ENCODE assay signal across 13 mouse cellular contexts in the genomic region with DNA sequence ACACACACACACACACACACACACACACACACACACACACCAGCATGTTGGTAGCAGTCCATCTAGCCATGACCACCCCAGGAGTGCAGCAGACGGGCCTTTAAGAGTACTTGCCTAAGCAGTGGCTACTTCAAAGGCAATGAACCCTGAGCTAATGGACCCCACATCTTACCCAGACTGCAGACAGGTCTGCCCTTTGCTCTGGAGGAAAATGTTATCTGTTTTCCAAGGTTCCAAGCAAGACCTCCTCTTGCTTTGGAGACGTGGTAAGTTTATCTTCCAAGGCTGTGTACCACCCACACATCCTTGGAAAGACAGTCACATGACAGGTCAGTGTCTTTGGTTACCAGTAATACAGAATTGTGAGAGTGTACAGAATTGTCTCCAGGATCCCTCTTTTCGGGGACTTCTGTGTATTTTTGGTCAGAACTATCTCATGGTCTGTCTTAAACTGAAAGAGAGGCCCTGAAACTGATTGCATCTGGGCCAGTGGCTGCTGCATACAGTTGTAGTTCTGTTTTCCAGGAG.
"Had no signal": no experiment of that assay in that cellular context is flagged by ENCODE, and none has a peak within 500 bp of the region (broad histone marks: within the 10 kb centered on the region; RNA-seq: fewer than 3 reads in every experiment).

No protein-coding gene starts in this region.

- H3K27me3 ChIP-seq: limb, embryonic 13.5 days; liver, embryonic 12.5 days; lung, embryonic 15.5 days; stomach, embryonic 15.5 days had no signal

- DNase-seq: kidney, adult 18-20 months; kidney, postnatal 10 days; kidney, postnatal 4 days; lung, postnatal 14 days; midbrain, embryonic 14.5 days; right cerebral cortex, postnatal 4 days; spleen, adult 18-20 months; thymus, postnatal 14 days had no signal

- H3K9me3 ChIP-seq: limb, embryonic 13.5 days; liver, embryonic 12.5 days; lung, embryonic 15.5 days; stomach, embryonic 15.5 days had no signal

- H3K4me3 ChIP-seq: layer of hippocampus, adult 2 months; limb, embryonic 13.5 days; lung, embryonic 15.5 days; stomach, embryonic 15.5 days had no signal

- H3K27ac ChIP-seq: layer of hippocampus, adult 2 months; liver, embryonic 12.5 days; stomach, embryonic 15.5 days had no signal

- H3K4me2 ChIP-seq: liver, embryonic 12.5 days; stomach, embryonic 15.5 days had no signal

- ATAC-seq: liver, embryonic 12.5 days had no signal

- H3K9ac ChIP-seq: limb, embryonic 13.5 days; liver, embryonic 12.5 days; lung, embryonic 15.5 days; stomach, embryonic 15.5 days had no signal

- H3K36me3 ChIP-seq: limb, embryonic 13.5 days; liver, embryonic 12.5 days; lung, embryonic 15.5 days; stomach, embryonic 15.5 days had no signal
